Mouse (Mus musculus) MEL (cell line): ENCODE measurements at regions not wholly inside any gene's neighbourhood (a gene's known extent, or its start where the extent isn't known, plus 50 kb on each side); places are given as distances from the start of the nearest gene placed in this dataset.

Experiments
- DNase-seq: peaks from one replicate; pipeline ENCODE4 v3.0.0; 2011; ENCODE audit warnings: low read depth, low spot score
- H3K27ac ChIP-seq: 2 replicates; pipeline ENCODE4 v1.5.1; 2012; ENCODE audit warnings: low read depth, mild to moderate bottlenecking, control low read depth, low read length, moderate library complexity; ENCODE audit not compliant: control insufficient read depth
- H3K27me3 ChIP-seq, 2 experiments: fragments of 150-350 bp in 1 of 2; sonication (generic) in 1 of 2; 2 replicates each; pipeline ENCODE4 v1.6.1; 2012; ENCODE audit warnings: low read length in 2 of 2, mild to moderate bottlenecking in 2 of 2, improper control_type of control experiment in 1 of 2, moderate library complexity in 1 of 2; ENCODE audit not compliant: insufficient read depth in 2 of 2, control insufficient read depth in 1 of 2
- H3K36me3 ChIP-seq, 2 experiments: 2 replicates each; pipeline ENCODE4 v1.6.1; 2012 to 2014; ENCODE audit warnings: low read length in 2 of 2, improper control_type of control experiment in 1 of 2, inconsistent platforms in 1 of 2, mild to moderate bottlenecking in 1 of 2; ENCODE audit not compliant: insufficient read depth in 2 of 2, control insufficient read depth in 1 of 2
- H3K4me1 ChIP-seq, 2 experiments: fragments of 150-350 bp in 1 of 2; sonication (generic) in 1 of 2; 2 replicates each; pipeline ENCODE4 v1.6.1; 2012; ENCODE audit warnings: low read length in 2 of 2, improper control_type of control experiment in 1 of 2, mild to moderate bottlenecking in 1 of 2; ENCODE audit not compliant: insufficient read depth in 2 of 2, control insufficient read depth in 1 of 2
- H3K4me3 ChIP-seq, 2 experiments: fragments of 150-350 bp in 1 of 2; sonication (generic) in 1 of 2; 2 replicates each; pipeline ENCODE4 v1.5.1; 2012; ENCODE audit warnings: low read depth in 2 of 2, low read length in 2 of 2, mild to moderate bottlenecking in 2 of 2, moderate library complexity in 2 of 2, control low read depth in 1 of 2, improper control_type of control experiment in 1 of 2; ENCODE audit not compliant: control insufficient read depth in 1 of 2, insufficient read depth in 1 of 2
- H3K79me2 ChIP-seq: 2 replicates; pipeline ENCODE4 v1.6.1; 2012; ENCODE audit warnings: mild to moderate bottlenecking, low read length, moderate library complexity; ENCODE audit not compliant: control insufficient read depth, poor library complexity, insufficient read depth
- H3K9ac ChIP-seq: 2 replicates; pipeline ENCODE4 v1.6.1; 2012; ENCODE audit warnings: low read depth, mild to moderate bottlenecking, control low read depth, low read length, moderate library complexity; ENCODE audit not compliant: control insufficient read depth, poor library complexity, severe bottlenecking
- H3K9me3 ChIP-seq: fragments of 150-350 bp; sonication (generic); replicated peaks from 2 replicates; pipeline ENCODE4 v1.6.1; 2012; ENCODE audit warnings: mild to moderate bottlenecking, low read length, improper control_type of control experiment, moderate library complexity; ENCODE audit not compliant: insufficient read depth
- CHD1 ChIP-seq: IDR thresholded peaks from 2 replicates; pipeline ENCODE4 v1.6.1; 2012; ENCODE audit warnings: low read depth, mild to moderate bottlenecking, inconsistent platforms, low read length, improper control_type of control experiment
- CTCF ChIP-seq, 3 experiments: IDR thresholded peaks in 2 of 3; conservative IDR thresholded peaks in 1 of 3; 2 replicates each; pipeline ENCODE4 v1.5.1; 2011 to 2012; ENCODE audit warnings: low read length in 3 of 3, low read depth in 2 of 3, mild to moderate bottlenecking in 2 of 3, improper control_type of control experiment in 1 of 3, inconsistent platforms in 1 of 3, mixed read lengths in 1 of 3, moderate library complexity in 1 of 3; ENCODE audit not compliant: control insufficient read depth in 1 of 3, insufficient read depth in 1 of 3, poor library complexity in 1 of 3, severe bottlenecking in 1 of 3
- E2F4 ChIP-seq: IDR thresholded peaks from 2 replicates; pipeline ENCODE4 v1.6.1; 2011; ENCODE audit warnings: low read depth, low read length, improper control_type of control experiment, borderline replicate concordance
- ELF1 ChIP-seq: IDR thresholded peaks from 2 replicates; pipeline ENCODE4 v1.6.1; 2014; ENCODE audit warnings: low read depth, mild to moderate bottlenecking, inconsistent platforms, low read length, improper control_type of control experiment, moderate library complexity
- ETS1 ChIP-seq: IDR thresholded peaks from 2 replicates; pipeline ENCODE4 v1.6.1; 2012; ENCODE audit warnings: low read depth, mild to moderate bottlenecking, inconsistent platforms, low read length, improper control_type of control experiment, moderate library complexity
- KAT2A ChIP-seq: conservative IDR thresholded peaks from 2 replicates; pipeline ENCODE4 v1.6.1; 2012; ENCODE audit warnings: low read depth, low read length, improper control_type of control experiment, inconsistent platforms
- MEF2A ChIP-seq: IDR thresholded peaks from 2 replicates; pipeline ENCODE4 v1.6.1; 2014; ENCODE audit warnings: low read depth, mild to moderate bottlenecking, inconsistent platforms, low read length, improper control_type of control experiment; ENCODE audit not compliant: poor library complexity, insufficient replicate concordance, severe bottlenecking; ENCODE audit errors: extremely low read depth
- MYC ChIP-seq: IDR thresholded peaks from 2 replicates; pipeline ENCODE4 v1.6.1; 2011; ENCODE audit warnings: low read depth, mild to moderate bottlenecking, low read length, improper control_type of control experiment, moderate library complexity
- POLR2A ChIP-seq, 2 experiments: IDR thresholded peaks; 2 replicates each; pipeline ENCODE4 v1.6.1; 2011 to 2012; ENCODE audit warnings: low read length in 2 of 2, mild to moderate bottlenecking in 2 of 2, control low read depth in 1 of 2, improper control_type of control experiment in 1 of 2, low read depth in 1 of 2, moderate library complexity in 1 of 2; ENCODE audit not compliant: control insufficient read depth in 1 of 2, insufficient read depth in 1 of 2, poor library complexity in 1 of 2
- TAL1 ChIP-seq: IDR thresholded peaks from 2 replicates; pipeline ENCODE4 v1.6.1; 2012; ENCODE audit warnings: mild to moderate bottlenecking, inconsistent platforms, low read length, moderate library complexity, mixed read lengths
- TCF12 ChIP-seq: IDR thresholded peaks from 2 replicates; pipeline ENCODE4 v1.6.1; 2014; ENCODE audit warnings: low read depth, mild to moderate bottlenecking, inconsistent platforms, low read length, improper control_type of control experiment, moderate library complexity
- USF1 ChIP-seq: IDR thresholded peaks from 2 replicates; pipeline ENCODE4 v1.6.1; 2014; ENCODE audit warnings: low read depth, mild to moderate bottlenecking, inconsistent platforms, low read length, improper control_type of control experiment, moderate library complexity
- USF2 ChIP-seq, 2 experiments: IDR thresholded peaks; 2 replicates each; pipeline ENCODE4 v1.6.1; 2011 to 2012; ENCODE audit warnings: improper control_type of control experiment in 2 of 2, low read length in 2 of 2, borderline replicate concordance in 1 of 2, inconsistent platforms in 1 of 2, low read depth in 1 of 2, mild to moderate bottlenecking in 1 of 2; ENCODE audit not compliant: insufficient read depth in 1 of 2
- ZC3H11A ChIP-seq: IDR thresholded peaks from 2 replicates; pipeline ENCODE4 v1.6.1; 2012; ENCODE audit warnings: low read depth, mild to moderate bottlenecking, inconsistent platforms, low read length, improper control_type of control experiment
- ZKSCAN1 ChIP-seq: IDR thresholded peaks from 2 replicates; pipeline ENCODE4 v1.6.1; 2012; ENCODE audit warnings: low read depth, mild to moderate bottlenecking, inconsistent platforms, low read length, improper control_type of control experiment, moderate library complexity

DNA sequence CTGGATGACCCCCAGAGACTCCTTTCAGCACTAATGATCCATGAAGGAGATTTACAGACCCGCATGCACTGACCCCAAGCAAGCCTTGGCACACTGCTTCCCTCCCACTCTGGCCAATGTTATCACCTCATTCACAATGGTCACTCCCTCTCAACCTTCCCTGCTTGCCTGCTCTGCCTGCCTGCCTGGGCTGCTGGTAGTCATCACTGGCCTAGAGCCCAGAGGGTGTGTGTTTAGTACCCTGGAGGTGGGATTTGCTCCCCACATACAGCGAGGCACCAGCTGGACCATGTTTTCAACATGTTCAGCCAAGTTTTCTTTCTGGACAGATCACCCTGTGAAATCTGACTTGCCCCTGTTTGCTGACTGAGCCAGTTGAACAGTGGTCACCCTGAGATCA is 147.9 kb downstream of the Lyplal1 start:
- Histone ChIP-seq H3K4me3 (no peak overlapping the region), H3K36me3 (no peaks in the 10 kb centered on the region), H3K27me3 (no peaks in the 10 kb centered on the region), H3K4me1 (no peaks in the 10 kb centered on the region), H3K9ac (no peak overlapping the region), H3K79me2 (no peaks in the 10 kb centered on the region), H3K27ac (no peak overlapping the region), H3K9me3 (no peaks in the 10 kb centered on the region)
- TF ChIP-seq ZKSCAN1 (no peak), USF1 (no peak), TCF12 (no peak), ELF1 (no peak), POLR2A (IDR thresholded peaks at IDR 0.05; ENCODE audit: control insufficient read depth in 1 of 2, insufficient read depth in 1 of 2, low read depth in 1 of 2, low read length in 2 of 2, poor library complexity in 1 of 2) (no peak), E2F4 (no peak), ETS1 (no peak), TAL1 (no peak), MEF2A (no peak), KAT2A (no peak), MYC (no peak), USF2 (IDR thresholded peaks at IDR 0.05; ENCODE audit: borderline replicate concordance in 1 of 2, insufficient read depth in 1 of 2, low read depth in 1 of 2, low read length in 2 of 2) (no peak), ZC3H11A (no peak), CTCF (IDR thresholded peaks at IDR 0.05 in 2 of 3, conservative IDR thresholded peaks at IDR 0.05 in 1 of 3; ENCODE audit: control insufficient read depth in 1 of 3, insufficient read depth in 1 of 3, low read depth in 2 of 3, low read length in 3 of 3, poor library complexity in 1 of 3, severe bottlenecking in 1 of 3) (no peak), CHD1 (no peak)
- DNase-seq, result no peak

- H3K27ac ChIP-seq, result no peak overlapping the region
Measured at GRCm38 (mm10) chr1:185977075-185977474, 140.0 kb downstream of the Lyplal1 start.

More at GRCm38 (mm10) chr1:185977075-185977474, 140.0 kb downstream of the Lyplal1 start:
- no peaks in the 10 kb centered on the region for H3K4me1 ChIP-seq
- no peaks in the 10 kb centered on the region for H3K79me2 ChIP-seq
- H3K36me3 ChIP-seq, result no peaks in the 10 kb centered on the region
- H3K9me3 ChIP-seq, result no peaks in the 10 kb centered on the region
- TF ChIP-seq USF1 (no peak), E2F4 (no peak)
- no peak overlapping the region for H3K9ac ChIP-seq
- no peaks in the 10 kb centered on the region for H3K27me3 ChIP-seq
- DNase-seq, result no peak
- no peak overlapping the region for H3K4me3 ChIP-seq
